Mouse (Mus musculus) heart, embryonic 12.5 days (tissue): ENCODE data around the gene Rora. TPM values are rescaled to one million over a fixed set of nuclear protein-coding genes. Genes with fewer than 3 reads are reported as not detected.

Experiments used
- ATAC-seq: fragments of 200-750 bp; cut with Nextera tagmentation; 2 replicates; pipeline ENCODE4 v1.8.0; 2017; ENCODE audit warnings: moderate TSS enrichment, moderate library complexity; ENCODE audit not compliant: insufficient number of reproducible peaks, low FRiP score
- H3K27ac ChIP-seq: fragments of 300-500 bp; sonication (generic); 2 replicates; pipeline ENCODE4 v1.5.1; 2016; ENCODE audit warnings: mild to moderate bottlenecking, moderate library complexity; ENCODE audit not compliant: poor library complexity, severe bottlenecking
- H3K27me3 ChIP-seq: fragments of 300-500 bp; sonication (generic); replicated peaks from 2 replicates; pipeline ENCODE4 v1.6.1; 2016; ENCODE audit warnings: mild to moderate bottlenecking, moderate library complexity
- H3K36me3 ChIP-seq: fragments of 300-500 bp; sonication (generic); 2 replicates; pipeline ENCODE4 v1.6.1; 2016; ENCODE audit warnings: mild to moderate bottlenecking, moderate library complexity
- H3K4me1 ChIP-seq: fragments of 300-500 bp; sonication (generic); replicated peaks from 2 replicates; pipeline ENCODE4 v1.6.1; 2016; ENCODE audit warnings: mild to moderate bottlenecking
- H3K4me2 ChIP-seq: fragments of 300-500 bp; sonication (generic); 2 replicates; pipeline ENCODE4 v1.6.1; 2016; ENCODE audit warnings: mild to moderate bottlenecking, moderate library complexity
- H3K4me3 ChIP-seq: fragments of 300-500 bp; sonication (generic); 2 replicates; pipeline ENCODE4 v1.5.1; 2016; ENCODE audit warnings: mild to moderate bottlenecking
- H3K9ac ChIP-seq: fragments of 300-500 bp; sonication (generic); 2 replicates; pipeline ENCODE4 v1.6.1; 2016; ENCODE audit warnings: mild to moderate bottlenecking, moderate library complexity
- H3K9me3 ChIP-seq: fragments of 300-500 bp; sonication (generic); replicated peaks from 2 replicates; pipeline ENCODE4 v1.6.1; 2016; ENCODE audit warnings: mild to moderate bottlenecking, moderate library complexity
- WGBS: fragments of 180-500 bp; shearing (Covaris S2); methylation state at CpG from one replicate; pipeline ENCODE4 v1.1.7; 2016; 5-methylcytosine and 5-hydroxymethylcytosine counted together
- polyA plus RNA-seq: library from polyadenylated mRNA; unstranded; fragments of >200 nt; fragmentation: Nextera tagmentation; extraction: Ambion mirVana; gene quantifications from 2 replicates; pipeline ENCODE4 v1.2.1, GENCODE M21; 2016

Gene Rora
- polyA plus RNA-seq, 1 experiment from 2014 or later: 7.6 TPM

DNA sequence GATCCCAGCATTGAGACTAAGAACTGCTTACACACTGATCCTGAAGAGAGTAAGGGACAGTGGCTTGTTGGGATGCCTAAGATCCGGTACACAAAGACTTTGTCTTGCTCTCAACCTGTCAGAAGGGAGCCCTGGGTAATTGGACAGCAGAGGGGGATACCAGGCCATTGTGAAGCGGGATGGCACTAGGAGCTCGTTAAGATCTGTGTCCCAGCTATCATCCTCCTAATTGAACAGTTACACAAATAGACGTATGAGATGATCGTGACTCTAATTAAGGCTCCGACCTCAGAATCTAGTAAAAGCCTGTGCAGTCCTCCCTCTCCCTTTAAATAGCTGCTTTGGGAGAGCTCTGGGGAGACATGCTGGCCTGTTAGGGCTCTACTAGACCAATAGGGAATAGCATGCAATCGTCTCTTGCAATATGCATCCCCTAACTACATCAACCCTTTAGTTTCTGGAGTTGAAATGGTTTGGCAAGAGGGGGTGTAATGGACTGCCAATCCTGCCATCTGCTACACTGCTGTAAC, 359.7 kb downstream of the Rora start:
- no peak for ATAC-seq

DNA sequence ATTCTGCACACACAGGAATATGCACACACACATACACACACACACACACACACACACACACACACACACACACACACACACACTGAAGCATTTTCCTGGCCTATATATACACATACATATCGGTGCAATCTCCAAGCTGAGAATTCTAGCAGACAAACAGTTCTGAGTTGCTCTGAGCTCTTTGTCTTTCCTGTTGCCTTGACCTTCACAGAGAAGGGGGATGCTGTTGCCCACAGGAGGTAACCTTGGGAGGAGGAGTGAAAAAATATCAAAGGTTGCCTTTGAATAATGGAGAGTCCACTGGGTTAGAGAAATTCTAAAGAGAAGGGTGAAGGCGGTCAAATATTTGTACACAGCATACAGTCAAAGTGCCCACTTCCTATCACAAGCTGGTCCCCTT, 360.6 kb downstream of the Rora start:
- Histone ChIP-seq H3K36me3 (no peaks in the 10 kb centered on the region), H3K27me3 (0 out of 2 replicates have a peak, but pooled peaks cover 5% of the 10 kb centered on the region), H3K4me1 (no peaks in the 10 kb centered on the region), H3K9me3 (no peaks in the 10 kb centered on the region), H3K4me3 (no peak overlapping the region), H3K4me2 (no peak overlapping the region), H3K27ac (no peak overlapping the region), H3K9ac (no peak overlapping the region)
- no peak for ATAC-seq
- 85% methylated on average over 2 of the region's 2 CpGs for WGBS

More for the DNA sequence above, 359.7 kb downstream of the Rora start:
- H3K4me2 ChIP-seq: no peak overlapping the region
- 81% methylated on average over 7 of the region's 7 CpGs for WGBS
- no peak overlapping the region for H3K9ac ChIP-seq
- H3K9me3 ChIP-seq: no peaks in the 10 kb centered on the region
- no peak overlapping the region for H3K27ac ChIP-seq
- H3K4me1 ChIP-seq: no peaks in the 10 kb centered on the region
- H3K27me3 ChIP-seq: no peaks in the 10 kb centered on the region
- H3K36me3 ChIP-seq: no peaks in the 10 kb centered on the region
- no peak overlapping the region for H3K4me3 ChIP-seq

DNA sequence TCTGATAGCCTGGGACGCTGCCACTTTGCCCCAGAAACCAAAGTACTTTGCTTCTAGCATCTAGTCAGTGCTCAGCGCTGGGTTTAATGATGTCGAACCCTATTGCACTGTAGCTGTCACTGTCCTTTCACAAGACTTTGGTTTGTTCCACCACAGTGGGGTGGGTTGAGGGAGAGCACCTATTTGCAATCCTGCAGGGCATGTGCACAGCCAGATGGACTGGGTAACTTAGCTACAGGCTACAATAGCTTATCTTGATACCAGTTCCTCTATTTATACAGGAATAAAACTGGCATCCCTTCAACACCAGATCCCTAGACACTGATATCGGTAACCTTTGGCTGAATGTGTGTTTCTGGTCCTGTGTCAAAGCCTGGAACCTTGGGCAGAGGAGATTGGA, 366.8 kb downstream of the Rora start:
- no peak overlapping the region for H3K27ac ChIP-seq
- H3K9ac ChIP-seq: no peak overlapping the region
- no peak overlapping the region for H3K4me2 ChIP-seq
- 0 out of 2 replicates have a peak, but pooled peaks cover 5% of the 10 kb centered on the region for H3K27me3 ChIP-seq
- H3K4me3 ChIP-seq: no peak overlapping the region
- 84% methylated on average over 4 of the region's 4 CpGs for WGBS
- no peak for ATAC-seq
- no peaks in the 10 kb centered on the region for H3K36me3 ChIP-seq
- H3K4me1 ChIP-seq: no peaks in the 10 kb centered on the region
- H3K9me3 ChIP-seq: no peaks in the 10 kb centered on the region

DNA sequence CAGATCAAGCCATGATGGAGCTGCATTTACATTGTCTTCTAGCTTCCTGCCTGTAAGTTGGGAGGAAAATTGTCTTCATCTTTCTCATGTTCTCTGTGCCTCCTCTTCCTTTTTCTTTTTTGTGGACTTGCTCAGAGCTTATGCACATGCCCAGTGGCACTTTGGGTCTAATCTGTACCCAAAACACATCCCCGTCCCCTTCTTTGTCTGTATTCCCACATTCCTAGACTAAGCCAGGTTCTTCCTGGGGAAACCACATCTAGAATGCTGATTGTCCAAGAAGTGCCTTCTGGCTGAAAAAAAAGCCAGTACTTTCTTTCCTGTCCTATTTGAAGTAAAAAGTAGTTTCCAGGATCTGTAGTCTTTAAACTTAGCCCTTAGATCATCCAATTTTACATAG, 367.9 kb downstream of the Rora start:
- no peak overlapping the region for H3K4me2 ChIP-seq
- 76% methylated on average over 1 of the region's 1 CpGs for WGBS
- ATAC-seq: no peak

DNA sequence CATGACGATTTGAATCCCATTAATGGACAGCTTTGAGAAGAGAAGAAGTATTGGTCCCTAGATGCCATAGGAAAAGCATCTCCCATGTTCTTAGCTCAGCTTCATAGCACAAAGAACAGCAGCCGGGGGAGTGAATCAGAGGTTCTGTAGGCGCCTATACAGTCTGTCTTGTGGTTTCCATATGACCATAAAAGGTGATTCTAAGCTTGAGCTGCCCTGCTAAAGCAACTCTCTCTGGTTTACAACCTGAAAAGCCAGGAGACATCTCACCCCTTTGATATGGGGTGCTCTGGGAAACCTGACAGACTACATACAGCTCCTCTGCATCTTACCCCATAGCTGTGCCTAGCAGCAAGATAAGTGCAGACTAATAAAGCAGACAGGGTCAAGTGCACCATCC, 369.7 kb downstream of the Rora start:
- H3K4me2 ChIP-seq: no peak overlapping the region
- no peaks in the 10 kb centered on the region for H3K36me3 ChIP-seq
- no peaks in the 10 kb centered on the region for H3K9me3 ChIP-seq
- no peak overlapping the region for H3K27ac ChIP-seq
- H3K4me1 ChIP-seq: no peaks in the 10 kb centered on the region
- WGBS: 73% methylated on average over 3 of the region's 3 CpGs
- no peak for ATAC-seq
- H3K9ac ChIP-seq: no peak overlapping the region
- 0 out of 2 replicates have a peak, but pooled peaks cover 5% of the 10 kb centered on the region for H3K27me3 ChIP-seq
- H3K4me3 ChIP-seq: no peak overlapping the region

More for the DNA sequence above, 367.9 kb downstream of the Rora start:
- Histone ChIP-seq H3K27ac (no peak overlapping the region), H3K4me3 (no peak overlapping the region), H3K9me3 (no peaks in the 10 kb centered on the region), H3K36me3 (no peaks in the 10 kb centered on the region), H3K4me1 (no peaks in the 10 kb centered on the region), H3K9ac (no peak overlapping the region), H3K27me3 (0 out of 2 replicates have a peak, but pooled peaks cover 5% of the 10 kb centered on the region)

DNA sequence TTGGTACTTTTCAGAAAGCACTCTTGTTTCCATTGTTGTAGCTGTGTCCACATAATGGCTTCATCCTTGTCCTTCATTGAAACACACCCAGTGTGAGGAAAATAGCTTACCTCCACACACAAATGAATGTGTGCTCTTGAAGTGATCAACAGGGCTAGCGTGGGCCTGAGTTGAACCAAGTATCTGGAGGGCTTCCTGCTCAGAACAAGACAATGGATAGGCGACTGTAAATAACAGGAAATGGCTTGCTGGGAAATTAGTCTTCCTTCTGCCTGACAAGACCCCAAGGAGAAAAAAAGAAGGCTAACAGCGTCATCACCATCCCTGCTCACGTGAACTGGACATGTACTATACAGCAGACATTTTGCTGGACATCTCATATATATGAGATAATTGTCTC, 374.6 kb downstream of the Rora start:
- H3K27me3 ChIP-seq: no peaks in the 10 kb centered on the region
- H3K9ac ChIP-seq: no peak overlapping the region
- no peak overlapping the region for H3K4me2 ChIP-seq
- no peaks in the 10 kb centered on the region for H3K4me1 ChIP-seq
- H3K36me3 ChIP-seq: no peaks in the 10 kb centered on the region
- H3K4me3 ChIP-seq: no peak overlapping the region
- H3K27ac ChIP-seq: no peak overlapping the region
- 59% methylated on average over 4 of the region's 4 CpGs for WGBS
- no peaks in the 10 kb centered on the region for H3K9me3 ChIP-seq
- ATAC-seq: no peak

DNA sequence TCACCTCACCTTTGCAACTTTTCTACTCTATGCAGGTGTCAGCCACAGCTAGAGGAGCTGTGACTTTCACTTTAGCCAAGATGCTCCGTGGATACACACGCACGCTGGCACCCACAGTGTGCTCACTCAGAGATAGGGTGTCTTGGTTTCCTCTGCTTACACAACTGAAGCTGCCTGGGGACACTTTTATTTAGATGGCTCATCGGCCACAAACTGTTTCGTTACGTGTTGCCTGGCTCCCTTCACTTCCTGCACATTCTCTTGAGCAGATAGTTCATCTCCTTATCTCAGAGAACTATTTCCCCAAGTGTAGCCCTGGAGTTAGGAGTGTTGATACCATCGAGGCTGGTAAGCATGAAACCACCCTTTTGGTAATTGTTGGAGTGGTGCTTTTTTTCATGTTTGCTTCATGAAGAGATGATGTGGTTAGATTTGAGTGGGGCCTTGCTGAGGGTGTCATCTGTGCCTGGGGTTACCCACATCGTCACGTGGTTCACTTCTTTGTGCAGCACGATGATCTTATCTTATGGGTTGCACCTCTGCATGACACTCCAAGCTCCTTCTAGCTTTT, 380.8 kb downstream of the Rora start:
- H3K4me3 ChIP-seq: no peak overlapping the region
- 0 out of 2 replicates have a peak, but pooled peaks cover 2% of the 10 kb centered on the region for H3K9me3 ChIP-seq
- no peak overlapping the region for H3K27ac ChIP-seq
- H3K9ac ChIP-seq: no peak overlapping the region
- ATAC-seq: no peak
- H3K27me3 ChIP-seq: no peaks in the 10 kb centered on the region
- H3K4me1 ChIP-seq: no peaks in the 10 kb centered on the region
- H3K36me3 ChIP-seq: no peaks in the 10 kb centered on the region
- WGBS: 68% methylated on average over 10 of the region's 10 CpGs
- no peak overlapping the region for H3K4me2 ChIP-seq

DNA sequence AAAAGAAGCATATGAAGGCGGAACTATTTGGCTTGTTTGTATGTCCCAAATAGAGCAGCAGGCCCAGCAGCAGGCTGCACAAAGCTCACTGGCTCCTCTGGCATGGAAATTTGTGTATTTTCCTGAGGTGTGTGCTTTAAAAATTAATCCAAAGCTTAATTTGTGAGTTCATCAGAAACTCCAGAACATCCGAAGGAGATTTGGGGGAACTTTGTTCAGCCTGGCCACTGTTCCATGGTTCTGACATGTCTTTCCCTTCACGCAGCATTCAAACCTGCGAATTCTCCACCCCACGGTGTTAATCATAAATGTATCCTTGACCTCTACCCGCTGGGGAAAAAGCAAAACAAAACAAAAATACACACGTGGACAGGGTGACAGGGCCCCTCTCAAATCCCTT, 381.9 kb downstream of the Rora start:
- Histone ChIP-seq H3K4me1 (no peaks in the 10 kb centered on the region), H3K9me3 (0 out of 2 replicates have a peak, but pooled peaks cover 3% of the 10 kb centered on the region), H3K27me3 (no peaks in the 10 kb centered on the region), H3K9ac (no peak overlapping the region), H3K36me3 (no peaks in the 10 kb centered on the region), H3K4me2 (no peak overlapping the region), H3K4me3 (no peak overlapping the region), H3K27ac (no peak overlapping the region)
- ATAC-seq: no peak
- WGBS: 77% methylated on average over 7 of the region's 7 CpGs

DNA sequence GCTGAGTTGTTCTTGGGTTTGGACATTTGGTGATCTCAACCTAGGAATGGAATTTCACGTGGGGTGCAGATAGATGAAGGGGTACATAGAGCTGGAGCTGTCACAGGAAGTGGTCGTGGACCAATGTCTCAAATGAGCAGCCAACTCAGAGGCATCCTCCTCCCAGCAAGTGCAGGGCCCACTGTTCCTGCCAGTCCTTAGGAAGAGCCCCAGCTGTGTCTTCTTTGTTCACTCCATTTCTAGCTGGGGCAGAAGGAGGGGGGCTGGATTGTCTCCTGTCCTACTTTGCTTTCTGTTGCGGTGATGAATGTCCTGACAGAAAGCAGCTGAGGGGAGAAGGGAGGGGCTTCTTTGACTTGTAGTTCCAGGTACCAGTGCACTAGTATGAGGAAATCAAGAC, 382.7 kb downstream of the Rora start:
- H3K27me3 ChIP-seq: no peaks in the 10 kb centered on the region
- no peak overlapping the region for H3K4me3 ChIP-seq
- WGBS: 61% methylated on average over 3 of the region's 3 CpGs
- no peak overlapping the region for H3K27ac ChIP-seq
- no peak overlapping the region for H3K4me2 ChIP-seq
- 0 out of 2 replicates have a peak, but pooled peaks cover 3% of the 10 kb centered on the region for H3K9me3 ChIP-seq
- ATAC-seq: no peak
- no peak overlapping the region for H3K9ac ChIP-seq
- no peaks in the 10 kb centered on the region for H3K4me1 ChIP-seq
- no peaks in the 10 kb centered on the region for H3K36me3 ChIP-seq

DNA sequence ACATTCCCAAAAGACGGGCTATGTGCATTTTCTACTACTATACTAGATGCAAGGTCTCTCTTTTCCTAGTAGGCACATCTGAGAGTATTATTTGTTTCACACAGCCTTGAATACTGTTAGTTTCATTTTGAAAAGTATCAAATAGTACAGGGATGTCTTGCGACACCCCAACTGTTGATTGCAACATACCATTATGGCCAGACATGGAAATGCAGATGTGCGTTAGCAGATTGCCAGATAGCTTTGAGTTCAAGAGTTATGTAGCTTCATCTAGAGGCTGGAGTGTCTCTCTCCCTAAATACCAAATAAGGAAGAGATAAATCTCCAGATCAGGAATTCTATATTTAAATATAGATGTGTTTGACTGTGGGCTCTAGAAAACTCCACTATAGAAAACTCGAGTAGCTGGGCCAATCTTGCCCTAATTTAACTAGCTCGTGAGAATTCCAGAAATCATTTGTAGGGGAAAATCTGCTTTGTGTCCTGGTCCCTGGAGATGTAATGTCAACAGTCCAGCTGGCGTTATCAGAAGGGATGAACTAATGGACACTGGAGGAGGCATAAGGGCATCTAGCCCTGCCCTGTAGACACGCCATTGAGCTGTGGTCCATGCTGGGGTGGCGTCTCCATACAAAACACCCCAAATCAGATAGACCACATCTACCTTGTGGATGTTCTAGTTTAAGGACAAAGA, 390.5 kb downstream of the Rora start:
- WGBS: 74% methylated on average over 8 of the region's 8 CpGs
- no peaks in the 10 kb centered on the region for H3K36me3 ChIP-seq
- no peak for ATAC-seq
- H3K9me3 ChIP-seq: 0 out of 2 replicates have a peak, but pooled peaks cover 3% of the 10 kb centered on the region
- no peak overlapping the region for H3K9ac ChIP-seq
- H3K4me2 ChIP-seq: no peak overlapping the region
- H3K27ac ChIP-seq: no peak overlapping the region
- H3K4me3 ChIP-seq: no peak overlapping the region
- H3K4me1 ChIP-seq: peaks cover 11% of the 10 kb centered on the region; the same call in 1 of the 2 replicates
- H3K27me3 ChIP-seq: no peaks in the 10 kb centered on the region

DNA sequence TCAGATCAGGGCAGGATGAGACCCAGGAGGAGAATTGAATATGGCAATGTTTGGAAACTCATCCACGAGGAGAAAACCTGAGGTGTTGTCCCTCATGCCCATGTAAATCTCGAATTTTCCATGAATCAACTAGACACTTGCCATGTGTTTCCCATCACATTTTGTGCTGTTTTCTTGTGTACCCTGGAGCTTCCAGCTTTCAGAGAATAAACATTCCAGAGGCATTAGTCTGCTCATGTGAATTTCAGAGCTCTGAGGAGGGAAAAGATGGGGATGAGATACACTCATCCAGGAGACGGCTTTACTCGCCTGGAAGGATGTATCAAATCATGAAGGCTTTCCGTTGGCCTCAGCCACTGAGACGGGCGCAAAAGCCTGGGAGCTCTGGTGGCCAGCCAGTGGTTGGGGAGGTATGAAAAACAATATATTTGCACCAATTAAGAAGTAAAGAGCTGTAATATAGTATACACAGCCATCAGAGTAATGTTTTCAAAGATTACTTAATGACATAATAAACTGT, 391.1 kb downstream of the Rora start:
- Histone ChIP-seq H3K9me3 (no peaks in the 10 kb centered on the region), H3K9ac (no peak overlapping the region), H3K36me3 (no peaks in the 10 kb centered on the region), H3K4me2 (no peak overlapping the region), H3K4me3 (no peak overlapping the region), H3K27me3 (no peaks in the 10 kb centered on the region), H3K27ac (no peak overlapping the region), H3K4me1 (peaks cover 11% of the 10 kb centered on the region; the same call in 1 of the 2 replicates)
- no peak for ATAC-seq
- 75% methylated on average over 7 of the region's 7 CpGs for WGBS
